Mouse (Mus musculus): ENCODE results near the gene Gata1. TPM values are rescaled to one million over a fixed set of nuclear protein-coding genes. Genes with fewer than 3 reads are reported as not detected.

The Gata1 gene
- polyA plus RNA-seq, 2 experiments = 105 to 113 TPM

- 0 out of 2 replicates have a peak, but pooled peaks have one; percentile 15 for TF ChIP-seq EP300 (IDR thresholded peaks at IDR 0.05; ENCODE audit: low read depth)
- TF ChIP-seq CTCF (IDR thresholded peaks at IDR 0.05; ENCODE audit: low read depth) = no peak
- Histone ChIP-seq H3K9ac (replicated peaks) (no peak overlapping the region; the same call in 1 of the 2 replicates), H3K27me3 (ENCODE audit: control insufficient read depth, insufficient read depth, low read length) (no peaks in the 10 kb centered on the region), H3K4me1 (replicated peaks; ENCODE audit: control insufficient read depth in 2 of 2, insufficient read depth in 2 of 2, low read length in 1 of 2) (peaks cover 0 to 5% of the 10 kb centered on the region in 2 experiments; a peak in 1 of 4 replicates), H3K4me3 (ENCODE audit: insufficient read depth in 1 of 2, low read depth in 2 of 2, low read length in 2 of 2) (peak overlapping the region; percentile 57 to 61), H3K4me2 (ENCODE audit: low read depth) (peak overlapping the region; percentile 75), H3K9me3 (ENCODE audit: control insufficient read depth, low read length) (no peaks in the 10 kb centered on the region), H3K36me3 (replicated peaks; ENCODE audit: control insufficient read depth, insufficient read depth, low read depth) (no peaks in the 10 kb centered on the region), H3K27ac (no peak overlapping the region)
- peak; percentile 84 to 90 (median 87) for DNase-seq (ENCODE audit: low read depth in 3 of 3, low spot score in 3 of 3)
- peak; percentile 100 for ATAC-seq (ENCODE audit: insufficient read depth)
- WGBS (ENCODE audit: insufficient replicate concordance) = 6% methylated on average over 38 of the region's 38 CpGs
Measured at GRCm38 (mm10) chrX:7947900-7948492, 29.9 kb downstream of the Gata1 start.

DNA sequence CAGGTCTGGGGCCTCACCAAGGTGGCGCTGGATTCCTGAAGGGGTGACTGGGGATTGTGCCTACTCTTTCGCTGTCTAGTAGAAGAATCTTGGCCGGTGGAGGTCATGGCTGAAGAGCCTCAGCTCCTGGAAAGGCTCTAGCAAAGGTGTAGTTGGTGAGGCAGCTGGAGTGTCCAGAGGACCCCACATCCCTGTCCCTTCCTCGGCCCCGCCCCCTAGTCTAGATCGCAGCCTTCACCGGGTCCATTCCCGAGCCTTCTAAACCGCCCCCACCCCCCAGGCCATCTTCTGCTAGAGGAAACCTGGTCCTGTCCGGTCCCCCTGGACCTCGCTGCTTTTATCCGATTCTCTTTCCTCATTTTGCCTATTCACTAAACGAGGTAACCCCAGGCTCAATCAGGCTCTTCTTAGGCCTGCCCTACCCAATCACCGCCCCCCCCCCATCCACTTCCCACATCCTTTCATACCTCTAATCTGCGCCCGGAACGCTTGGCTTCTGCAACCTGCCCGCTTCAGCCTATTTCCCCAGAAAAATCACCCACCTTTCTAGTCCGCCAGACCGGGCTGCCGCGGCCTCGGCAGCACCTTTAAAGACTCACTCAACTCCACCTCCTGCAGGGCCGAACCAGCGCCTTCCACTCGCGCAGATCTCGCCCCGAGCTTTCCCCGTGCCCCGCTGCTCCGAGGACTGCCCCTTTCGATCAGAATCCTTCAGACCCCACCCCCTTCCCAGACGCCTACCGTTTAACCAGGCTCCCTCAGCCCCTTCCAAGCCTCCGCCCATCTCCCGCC lies 30.6 kb downstream of the Gata1 start, which contains the start of gene Hdac6:
TSS of gene Hdac6 (minus strand) at position 782 of the 792 bp plus-strand sequence.
- Histone ChIP-seq H3K9ac (replicated peaks) (peak within 1 kb of the TSS; percentile 65), H3K36me3 (replicated peaks; ENCODE audit: control insufficient read depth, insufficient read depth, low read depth) (no peaks in the 10 kb centered on the region), H3K27ac (no peak within 1 kb of the TSS), H3K27me3 (ENCODE audit: control insufficient read depth, insufficient read depth, low read length) (no peaks in the 10 kb centered on the region), H3K4me3 (ENCODE audit: insufficient read depth in 1 of 2, low read depth in 2 of 2, low read length in 2 of 2) (peak within 1 kb of the TSS; percentile 57 to 61), H3K4me2 (ENCODE audit: low read depth) (peak within 1 kb of the TSS; percentile 75), H3K4me1 (replicated peaks; ENCODE audit: control insufficient read depth in 2 of 2, insufficient read depth in 2 of 2, low read length in 1 of 2) (peaks cover 0 to 5% of the 10 kb centered on the region in 2 experiments; a peak in 1 of 4 replicates), H3K9me3 (ENCODE audit: control insufficient read depth, low read length) (no peaks in the 10 kb centered on the region)
- no peak for DNase-seq (ENCODE audit: low read depth in 3 of 3, low spot score in 3 of 3)
- 11% methylated on average over 36 of the region's 37 CpGs for WGBS (ENCODE audit: insufficient replicate concordance)
- TF ChIP-seq EP300 (IDR thresholded peaks at IDR 0.05; ENCODE audit: low read depth) = no peak
- TF ChIP-seq CTCF (IDR thresholded peaks at IDR 0.05; ENCODE audit: low read depth) = no peak
- ATAC-seq (ENCODE audit: insufficient read depth) = no peak

DNA sequence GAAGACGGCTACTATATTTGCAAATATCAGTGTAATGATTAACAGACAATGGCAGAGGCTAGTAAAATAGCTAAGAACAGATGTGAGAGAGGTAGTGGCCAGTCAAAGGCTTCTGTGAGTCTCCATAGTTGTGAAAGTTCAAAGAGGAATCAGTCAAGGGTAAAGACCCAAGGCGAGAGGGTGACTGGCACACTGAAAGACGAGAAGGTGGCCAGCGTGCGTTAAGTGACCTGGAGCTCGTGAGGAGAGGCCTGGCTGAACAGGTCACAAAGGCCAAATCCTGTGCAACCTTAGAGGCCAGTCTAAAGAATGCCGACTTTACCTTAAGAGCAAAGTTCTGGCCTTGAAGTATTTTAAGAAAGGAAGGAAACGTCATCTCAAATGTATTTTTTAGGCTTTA lies 32.3 kb downstream of the Gata1 start:
- DNase-seq (ENCODE audit: low read depth in 3 of 3, low spot score in 3 of 3) (no peak), ATAC-seq (ENCODE audit: insufficient read depth) (no peak)
- WGBS (ENCODE audit: insufficient replicate concordance) = 69% methylated on average over 8 of the region's 8 CpGs

GRCm38 (mm10) chrX:7937667-7938066 lies 40.2 kb downstream of the Gata1 start:
- WGBS (ENCODE audit: insufficient replicate concordance) = 77% methylated on average over 6 of the region's 6 CpGs
- H3K4me1 ChIP-seq (replicated peaks; ENCODE audit: control insufficient read depth in 2 of 2, insufficient read depth in 2 of 2, low read length in 1 of 2) = no peaks in the 10 kb centered on the region

More for the DNA sequence above, 32.3 kb downstream of the Gata1 start:
- H3K4me1 ChIP-seq (replicated peaks; ENCODE audit: control insufficient read depth in 2 of 2, insufficient read depth in 2 of 2, low read length in 1 of 2) = peaks cover 0 to 5% of the 10 kb centered on the region in 2 experiments; a peak in 1 of 4 replicates
- TF ChIP-seq CTCF (IDR thresholded peaks at IDR 0.05; ENCODE audit: low read depth) (no peak), EP300 (IDR thresholded peaks at IDR 0.05; ENCODE audit: low read depth) (no peak)
- H3K27me3 ChIP-seq (ENCODE audit: control insufficient read depth, insufficient read depth, low read length) = no peaks in the 10 kb centered on the region
- H3K9me3 ChIP-seq (ENCODE audit: control insufficient read depth, low read length) = no peaks in the 10 kb centered on the region
- H3K4me2 ChIP-seq (ENCODE audit: low read depth) = no peak overlapping the region
- no peak overlapping the region for H3K4me3 ChIP-seq (ENCODE audit: insufficient read depth in 1 of 2, low read depth in 2 of 2, low read length in 2 of 2)
- no peaks in the 10 kb centered on the region for H3K36me3 ChIP-seq (replicated peaks; ENCODE audit: control insufficient read depth, insufficient read depth, low read depth)
- H3K9ac ChIP-seq (replicated peaks) = no peak overlapping the region
- H3K27ac ChIP-seq = no peak overlapping the region

DNA sequence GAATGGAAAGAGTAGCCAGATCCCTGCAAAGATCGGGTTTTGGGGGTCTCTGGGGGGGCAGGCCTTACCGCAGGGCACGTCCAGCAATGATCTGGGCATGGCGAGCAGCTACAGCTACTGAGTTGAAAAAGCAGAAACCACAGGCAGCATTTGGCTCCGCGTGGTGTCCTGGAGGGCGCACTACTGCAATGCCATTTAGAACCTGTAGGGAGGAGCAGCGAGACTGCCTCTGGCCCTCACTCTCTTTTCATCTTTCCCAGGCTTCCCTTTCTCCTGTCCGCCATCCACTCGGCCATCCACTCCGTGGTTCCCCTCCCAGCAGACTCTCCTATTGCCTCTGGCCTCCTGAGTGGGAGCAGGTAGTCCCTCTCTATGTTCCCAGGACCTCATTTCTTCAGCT lies 41.0 kb downstream of the Gata1 start:
- Histone ChIP-seq H3K9me3 (ENCODE audit: control insufficient read depth, low read length) (no peaks in the 10 kb centered on the region), H3K36me3 (replicated peaks; ENCODE audit: control insufficient read depth, insufficient read depth, low read depth) (no peaks in the 10 kb centered on the region), H3K4me1 (replicated peaks; ENCODE audit: control insufficient read depth in 2 of 2, insufficient read depth in 2 of 2, low read length in 1 of 2) (no peaks in the 10 kb centered on the region), H3K9ac (replicated peaks) (no peak overlapping the region), H3K4me2 (ENCODE audit: low read depth) (no peak overlapping the region), H3K27me3 (ENCODE audit: control insufficient read depth, insufficient read depth, low read length) (no peaks in the 10 kb centered on the region), H3K4me3 (ENCODE audit: insufficient read depth in 1 of 2, low read depth in 2 of 2, low read length in 2 of 2) (no peak overlapping the region), H3K27ac (no peak overlapping the region)
- peak; percentile 68 for TF ChIP-seq CTCF (IDR thresholded peaks at IDR 0.05; ENCODE audit: low read depth)
- TF ChIP-seq EP300 (IDR thresholded peaks at IDR 0.05; ENCODE audit: low read depth) = no peak
- DNase-seq (ENCODE audit: low read depth in 3 of 3, low spot score in 3 of 3) (no peak), ATAC-seq (ENCODE audit: insufficient read depth) (no peak)
- 36% methylated on average over 9 of the region's 11 CpGs for WGBS (ENCODE audit: insufficient replicate concordance)

More at GRCm38 (mm10) chrX:7937667-7938066, 40.2 kb downstream of the Gata1 start:
- H3K4me3 ChIP-seq (ENCODE audit: insufficient read depth in 1 of 2, low read depth in 2 of 2, low read length in 2 of 2) = no peak overlapping the region
- H3K27ac ChIP-seq = no peak overlapping the region
- no peaks in the 10 kb centered on the region for H3K36me3 ChIP-seq (replicated peaks; ENCODE audit: control insufficient read depth, insufficient read depth, low read depth)
- H3K27me3 ChIP-seq (ENCODE audit: control insufficient read depth, insufficient read depth, low read length) = no peaks in the 10 kb centered on the region
- DNase-seq (ENCODE audit: low read depth in 3 of 3, low spot score in 3 of 3) (no peak), ATAC-seq (ENCODE audit: insufficient read depth) (no peak)
- no peak overlapping the region for H3K9ac ChIP-seq (replicated peaks)
- H3K9me3 ChIP-seq (ENCODE audit: control insufficient read depth, low read length) = no peaks in the 10 kb centered on the region
- H3K4me2 ChIP-seq (ENCODE audit: low read depth) = no peak overlapping the region
- TF ChIP-seq CTCF (IDR thresholded peaks at IDR 0.05; ENCODE audit: low read depth) (no peak), EP300 (IDR thresholded peaks at IDR 0.05; ENCODE audit: low read depth) (no peak)

Data from liver, embryonic 14.5 days (tissue).